Mouse (Mus musculus) MEL (cell line): Measurements from ENCODE around the gene Kdm5a. TPM values are rescaled to one million over a fixed set of nuclear protein-coding genes. Genes with fewer than 3 reads are reported as not detected.

ENCODE experiments used
- DNase-seq: peaks from one replicate; pipeline ENCODE4 v3.0.0; 2011; ENCODE audit warnings: low read depth, low spot score
- H3K27ac ChIP-seq: 2 replicates; pipeline ENCODE4 v1.5.1; 2012; ENCODE audit warnings: low read depth, mild to moderate bottlenecking, control low read depth, low read length, moderate library complexity; ENCODE audit not compliant: control insufficient read depth
- H3K27me3 ChIP-seq, 2 experiments: fragments of 150-350 bp in 1 of 2; sonication (generic) in 1 of 2; 2 replicates each; pipeline ENCODE4 v1.6.1; 2012; ENCODE audit warnings: low read length in 2 of 2, mild to moderate bottlenecking in 2 of 2, improper control_type of control experiment in 1 of 2, moderate library complexity in 1 of 2; ENCODE audit not compliant: insufficient read depth in 2 of 2, control insufficient read depth in 1 of 2
- H3K36me3 ChIP-seq, 2 experiments: 2 replicates each; pipeline ENCODE4 v1.6.1; 2012 to 2014; ENCODE audit warnings: low read length in 2 of 2, improper control_type of control experiment in 1 of 2, inconsistent platforms in 1 of 2, mild to moderate bottlenecking in 1 of 2; ENCODE audit not compliant: insufficient read depth in 2 of 2, control insufficient read depth in 1 of 2
- H3K4me1 ChIP-seq, 2 experiments: fragments of 150-350 bp in 1 of 2; sonication (generic) in 1 of 2; 2 replicates each; pipeline ENCODE4 v1.6.1; 2012; ENCODE audit warnings: low read length in 2 of 2, improper control_type of control experiment in 1 of 2, mild to moderate bottlenecking in 1 of 2; ENCODE audit not compliant: insufficient read depth in 2 of 2, control insufficient read depth in 1 of 2
- H3K4me3 ChIP-seq, 2 experiments: fragments of 150-350 bp in 1 of 2; sonication (generic) in 1 of 2; 2 replicates each; pipeline ENCODE4 v1.5.1; 2012; ENCODE audit warnings: low read depth in 2 of 2, low read length in 2 of 2, mild to moderate bottlenecking in 2 of 2, moderate library complexity in 2 of 2, control low read depth in 1 of 2, improper control_type of control experiment in 1 of 2; ENCODE audit not compliant: control insufficient read depth in 1 of 2, insufficient read depth in 1 of 2
- H3K79me2 ChIP-seq: 2 replicates; pipeline ENCODE4 v1.6.1; 2012; ENCODE audit warnings: mild to moderate bottlenecking, low read length, moderate library complexity; ENCODE audit not compliant: control insufficient read depth, poor library complexity, insufficient read depth
- H3K9ac ChIP-seq: 2 replicates; pipeline ENCODE4 v1.6.1; 2012; ENCODE audit warnings: low read depth, mild to moderate bottlenecking, control low read depth, low read length, moderate library complexity; ENCODE audit not compliant: control insufficient read depth, poor library complexity, severe bottlenecking
- H3K9me3 ChIP-seq: fragments of 150-350 bp; sonication (generic); replicated peaks from 2 replicates; pipeline ENCODE4 v1.6.1; 2012; ENCODE audit warnings: mild to moderate bottlenecking, low read length, improper control_type of control experiment, moderate library complexity; ENCODE audit not compliant: insufficient read depth
- CHD2 ChIP-seq: IDR thresholded peaks from 2 replicates; pipeline ENCODE4 v1.6.1; 2011; ENCODE audit warnings: low read length, improper control_type of control experiment
- E2F4 ChIP-seq: IDR thresholded peaks from 2 replicates; pipeline ENCODE4 v1.6.1; 2011; ENCODE audit warnings: low read depth, low read length, improper control_type of control experiment, borderline replicate concordance
- EP300 ChIP-seq, 2 experiments: IDR thresholded peaks; 2 replicates each; pipeline ENCODE4 v1.6.1; 2011; ENCODE audit warnings: improper control_type of control experiment in 2 of 2, low read length in 2 of 2, low read depth in 1 of 2, mild to moderate bottlenecking in 1 of 2
- ETS1 ChIP-seq: IDR thresholded peaks from 2 replicates; pipeline ENCODE4 v1.6.1; 2012; ENCODE audit warnings: low read depth, mild to moderate bottlenecking, inconsistent platforms, low read length, improper control_type of control experiment, moderate library complexity
- GABPA ChIP-seq: IDR thresholded peaks from 2 replicates; pipeline ENCODE4 v1.6.1; 2012; ENCODE audit warnings: low read depth, mild to moderate bottlenecking, inconsistent platforms, low read length, improper control_type of control experiment, moderate library complexity
- GATA1 ChIP-seq: IDR thresholded peaks from 2 replicates; pipeline ENCODE4 v1.6.1; 2011; ENCODE audit warnings: low read depth, low read length, improper control_type of control experiment
- JUND ChIP-seq: IDR thresholded peaks from 2 replicates; pipeline ENCODE4 v1.6.1; 2011; ENCODE audit warnings: low read depth, mild to moderate bottlenecking, improper control_type of control experiment, low read length
- MAFK ChIP-seq: IDR thresholded peaks from 2 replicates; pipeline ENCODE4 v1.6.1; 2011; ENCODE audit warnings: low read depth, mild to moderate bottlenecking, low read length, improper control_type of control experiment, borderline replicate concordance
- MAX ChIP-seq: IDR thresholded peaks from 2 replicates; pipeline ENCODE4 v1.6.1; 2011; ENCODE audit warnings: low read length, improper control_type of control experiment
- MAZ ChIP-seq: IDR thresholded peaks from 2 replicates; pipeline ENCODE4 v1.6.1; 2012; ENCODE audit warnings: low read depth, mild to moderate bottlenecking, inconsistent platforms, low read length, improper control_type of control experiment
- MEF2A ChIP-seq: IDR thresholded peaks from 2 replicates; pipeline ENCODE4 v1.6.1; 2014; ENCODE audit warnings: low read depth, mild to moderate bottlenecking, inconsistent platforms, low read length, improper control_type of control experiment; ENCODE audit not compliant: poor library complexity, insufficient replicate concordance, severe bottlenecking; ENCODE audit errors: extremely low read depth
- MXI1 ChIP-seq: IDR thresholded peaks from 2 replicates; pipeline ENCODE4 v1.6.1; 2011; ENCODE audit warnings: mild to moderate bottlenecking, low read depth, low read length, improper control_type of control experiment
- MYB ChIP-seq: IDR thresholded peaks from 2 replicates; pipeline ENCODE4 v1.6.1; 2011; ENCODE audit warnings: mild to moderate bottlenecking, low read depth, low read length, improper control_type of control experiment
- MYC ChIP-seq: IDR thresholded peaks from 2 replicates; pipeline ENCODE4 v1.6.1; 2011; ENCODE audit warnings: low read depth, mild to moderate bottlenecking, low read length, improper control_type of control experiment, moderate library complexity
- NELFE ChIP-seq: IDR thresholded peaks from 2 replicates; pipeline ENCODE4 v1.6.1; 2011; ENCODE audit warnings: low read depth, low read length, improper control_type of control experiment
- POLR2AphosphoS2 ChIP-seq: IDR thresholded peaks from 2 replicates; pipeline ENCODE4 v1.6.1; 2011; ENCODE audit warnings: low read length, improper control_type of control experiment
- POLR2AphosphoS5 ChIP-seq: IDR thresholded peaks from 2 replicates; pipeline ENCODE4 v1.6.1; 2012; ENCODE audit warnings: low read depth, borderline replicate concordance, mild to moderate bottlenecking, inconsistent platforms, low read length, moderate library complexity, mixed read lengths
- SIN3A ChIP-seq: IDR thresholded peaks from 2 replicates; pipeline ENCODE4 v1.6.1; 2012; ENCODE audit warnings: low read length, improper control_type of control experiment, inconsistent platforms
- SMC3 ChIP-seq: IDR thresholded peaks from 2 replicates; pipeline ENCODE4 v1.6.1; 2011; ENCODE audit warnings: low read depth, low read length, improper control_type of control experiment
- TAL1 ChIP-seq: IDR thresholded peaks from 2 replicates; pipeline ENCODE4 v1.6.1; 2012; ENCODE audit warnings: mild to moderate bottlenecking, inconsistent platforms, low read length, moderate library complexity, mixed read lengths
- TCF12 ChIP-seq: IDR thresholded peaks from 2 replicates; pipeline ENCODE4 v1.6.1; 2014; ENCODE audit warnings: low read depth, mild to moderate bottlenecking, inconsistent platforms, low read length, improper control_type of control experiment, moderate library complexity
- UBTF ChIP-seq: IDR thresholded peaks from 2 replicates; pipeline ENCODE4 v1.6.1; 2012; ENCODE audit warnings: low read depth, mild to moderate bottlenecking, inconsistent platforms, low read length, improper control_type of control experiment, moderate library complexity, borderline replicate concordance; ENCODE audit not compliant: insufficient read depth
- USF2 ChIP-seq, 2 experiments: IDR thresholded peaks; 2 replicates each; pipeline ENCODE4 v1.6.1; 2011 to 2012; ENCODE audit warnings: improper control_type of control experiment in 2 of 2, low read length in 2 of 2, borderline replicate concordance in 1 of 2, inconsistent platforms in 1 of 2, low read depth in 1 of 2, mild to moderate bottlenecking in 1 of 2; ENCODE audit not compliant: insufficient read depth in 1 of 2
- ZNF384 ChIP-seq: IDR thresholded peaks from 2 replicates; pipeline ENCODE4 v1.6.1; 2012; ENCODE audit warnings: low read depth, mild to moderate bottlenecking, inconsistent platforms, low read length, improper control_type of control experiment
- polyA plus RNA-seq, 2 experiments: library from polyadenylated mRNA; stranded (reverse) in 1 of 2; unstranded in 1 of 2; fragments of >175 nt in 1 of 2; fragments of >200 nt in 1 of 2; gene quantifications; 2 replicates each; pipeline versions ENCODE4 v1.2.1 to v1.2.4; 2012; ENCODE audit warnings: low replicate concordance in 2 of 2, low read depth in 1 of 2; ENCODE audit not compliant: insufficient read length in 2 of 2, insufficient read depth in 1 of 2, missing spikeins in 1 of 2
- total RNA-seq: library from RNA; depleted of rRNA; stranded (reverse); fragments of 300-350 nt; gene quantifications from 2 replicates; pipeline ENCODE4 v1.2.3, GENCODE M21; 2012

Kdm5a gene
- total and polyA plus RNA-seq, 3 experiments, result 45.7 to 303 (median 121) TPM

GRCm38 (mm10) chr6:120453103-120453445 is 89.2 kb downstream of the Kdm5a start (continued):
- TF ChIP-seq MAZ (no peak), TCF12 (peak; percentile 16; the same call in 1 of the 2 replicates), NELFE (peak; percentile 50; the same call in 1 of the 2 replicates), POLR2AphosphoS5 (no peak), MYB (no peak), GABPA (no peak), USF2 (IDR thresholded peaks at IDR 0.05; ENCODE audit: borderline replicate concordance in 1 of 2, insufficient read depth in 1 of 2, low read depth in 1 of 2, low read length in 2 of 2) (no peak), MEF2A (no peak), MXI1 (peak; percentile 83)

DNA sequence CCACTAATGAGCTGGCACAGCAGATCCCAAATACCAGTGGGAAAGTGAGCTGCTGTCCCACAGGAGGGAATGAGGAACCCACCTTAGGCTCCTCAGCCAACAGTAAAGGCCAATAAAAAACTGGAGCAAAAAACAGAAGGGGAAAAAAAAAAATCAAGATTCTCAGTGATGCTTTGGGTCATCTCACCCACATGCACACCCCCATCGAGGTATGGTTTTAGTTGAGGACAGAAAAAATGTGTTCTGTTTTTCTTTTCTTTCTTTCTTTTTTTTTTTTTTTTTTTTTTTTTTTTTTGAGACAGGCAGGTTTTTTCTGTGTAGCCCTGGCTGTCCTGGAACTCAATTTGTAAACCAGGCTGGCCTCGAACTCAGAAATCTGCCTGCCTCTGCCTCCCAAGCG is 89.6 kb downstream of the Kdm5a start:
- DNase-seq, result no peak
- Histone ChIP-seq H3K27ac (peak overlapping the region; percentile 51), H3K4me3 (no peak overlapping the region), H3K9ac (peak overlapping the region; percentile 2; the same call in 1 of the 2 replicates), H3K36me3 (peaks cover 0 to 30% of the 10 kb centered on the region in 2 experiments; a peak in 2 of 4 replicates), H3K79me2 (no peaks in the 10 kb centered on the region), H3K4me1 (peaks cover 13 to 32% of the 10 kb centered on the region in 2 experiments), H3K27me3 (no peaks in the 10 kb centered on the region), H3K9me3 (no peaks in the 10 kb centered on the region)
- no peak for TF ChIP-seq TAL1
- TF ChIP-seq MYC, result no peak
- peak; percentile 87 for TF ChIP-seq ZNF384

GRCm38 (mm10) chr6:120454627-120455077 is 90.7 kb downstream of the Kdm5a start:
- peak; percentile 33 for DNase-seq
- H3K4me1 ChIP-seq, result peaks cover 13 to 32% of the 10 kb centered on the region in 2 experiments
- H3K27me3 ChIP-seq, result no peaks in the 10 kb centered on the region
- H3K36me3 ChIP-seq, result peaks cover 0 to 30% of the 10 kb centered on the region in 2 experiments; a peak in 2 of 4 replicates
- H3K79me2 ChIP-seq, result no peaks in the 10 kb centered on the region
- no peak overlapping the region for H3K9ac ChIP-seq
- H3K9me3 ChIP-seq, result no peaks in the 10 kb centered on the region
- H3K4me3 ChIP-seq, result no peak overlapping the region
- H3K27ac ChIP-seq, result peak overlapping the region; percentile 3; the same call in 1 of the 2 replicates
- no peak for TF ChIP-seq SMC3
- no peak for TF ChIP-seq POLR2AphosphoS2
- no peak for TF ChIP-seq TAL1
- no peak for TF ChIP-seq CHD2
- peak in 1 of 2 experiments; percentile 13; a peak in 1 of 4 replicates for TF ChIP-seq EP300 (IDR thresholded peaks at IDR 0.05; ENCODE audit: low read depth in 1 of 2, low read length in 2 of 2)
- TF ChIP-seq E2F4, result no peak
- no peak for TF ChIP-seq UBTF
- TF ChIP-seq GATA1, result no peak
- 0 out of 2 replicates have a peak, but pooled peaks have one; percentile 17 for TF ChIP-seq MAX
- no peak for TF ChIP-seq MAFK
- TF ChIP-seq JUND, result peak; percentile 99
- TF ChIP-seq ETS1, result no peak
- TF ChIP-seq USF2 (IDR thresholded peaks at IDR 0.05; ENCODE audit: borderline replicate concordance in 1 of 2, insufficient read depth in 1 of 2, low read depth in 1 of 2, low read length in 2 of 2), result no peak
- no peak for TF ChIP-seq NELFE
- TF ChIP-seq ZNF384, result no peak
- TF ChIP-seq SIN3A, result 0 out of 2 replicates have a peak, but pooled peaks have one; percentile 22
